Mouse (Mus musculus): ENCODE data around the gene Mlc1.

Mlc1 gene

DNA sequence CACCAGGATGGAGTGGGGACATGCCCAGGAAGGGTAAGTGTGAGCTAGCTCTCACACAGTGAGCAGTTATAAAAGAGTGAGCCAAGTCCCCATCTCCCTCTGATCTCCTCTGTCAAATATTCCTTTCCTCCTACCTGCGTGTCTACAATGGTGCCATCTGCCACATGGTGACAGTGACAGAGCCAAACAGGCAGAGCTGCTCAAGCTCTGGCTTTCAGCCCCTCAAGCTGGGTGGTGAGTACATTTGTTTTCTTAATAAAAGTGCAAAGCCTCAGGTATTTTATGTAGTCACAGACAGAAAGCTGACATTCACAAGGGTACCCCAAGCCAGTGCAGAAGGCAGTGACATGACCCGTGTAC, 41.5 kb downstream of the Mlc1 start:
- DNase-seq (ENCODE audit: low read depth, low spot score), result no peak

DNA sequence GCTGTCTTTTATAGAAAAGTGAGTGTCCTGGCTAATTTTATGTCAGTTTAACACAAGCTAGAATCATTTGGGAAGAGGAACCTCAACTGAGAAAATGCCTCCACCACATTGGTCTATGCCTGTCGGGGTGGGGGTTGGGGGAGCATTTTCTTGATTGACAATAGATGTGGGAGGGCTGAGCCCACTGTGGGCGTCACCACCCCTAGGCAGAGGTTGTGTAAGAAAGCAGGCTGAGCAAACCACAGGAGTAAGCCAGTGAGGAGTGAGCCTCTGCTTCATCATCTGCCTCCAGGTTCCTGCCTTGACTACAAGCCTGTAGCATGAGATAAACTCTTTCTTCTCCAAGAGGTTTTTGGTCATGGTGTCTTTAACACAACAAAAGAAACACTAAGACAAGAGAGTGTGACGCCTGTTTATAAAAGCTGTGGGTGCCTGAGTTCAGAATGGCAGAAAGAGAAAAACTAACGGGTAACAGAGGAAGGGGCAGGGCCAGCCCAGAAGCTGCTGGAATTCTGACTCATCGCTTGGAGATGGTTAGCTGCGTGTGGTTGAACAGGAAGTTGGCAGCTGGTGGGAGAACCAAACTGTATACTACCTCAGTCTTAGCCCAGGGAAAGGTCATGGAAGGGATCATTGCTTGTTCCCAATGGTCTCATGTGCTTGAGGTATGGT, 42.1 kb downstream of the Mlc1 start:
- no peak for DNase-seq (ENCODE audit: low read depth, low spot score)

- no peak for DNase-seq (ENCODE audit: low read depth, low spot score)
These were observed 44.7 kb downstream of the Mlc1 start for GRCm38 (mm10) chr15:88934141-88934540.

- DNase-seq (ENCODE audit: low read depth, low spot score), result no peak
These were observed 46.1 kb downstream of the Mlc1 start for GRCm38 (mm10) chr15:88932667-88933066.

DNA sequence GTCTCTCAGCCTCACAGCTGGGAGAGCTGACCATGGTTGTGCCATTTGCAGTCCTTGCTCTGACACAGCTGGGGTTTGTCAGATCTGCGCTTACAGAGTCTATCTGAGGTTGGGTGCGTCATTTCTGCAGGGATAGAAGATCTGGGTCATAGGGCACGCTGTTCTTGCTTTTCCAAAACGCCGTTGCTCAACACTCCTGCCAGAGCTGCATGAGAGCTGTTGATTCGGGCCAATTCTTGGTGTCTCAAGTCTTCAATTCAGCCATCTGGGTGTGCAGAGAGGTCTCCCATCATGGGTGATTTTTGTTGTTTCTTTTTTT, 56.9 kb downstream of the Mlc1 start:
- DNase-seq (ENCODE audit: low read depth, low spot score), result no peak

DNA sequence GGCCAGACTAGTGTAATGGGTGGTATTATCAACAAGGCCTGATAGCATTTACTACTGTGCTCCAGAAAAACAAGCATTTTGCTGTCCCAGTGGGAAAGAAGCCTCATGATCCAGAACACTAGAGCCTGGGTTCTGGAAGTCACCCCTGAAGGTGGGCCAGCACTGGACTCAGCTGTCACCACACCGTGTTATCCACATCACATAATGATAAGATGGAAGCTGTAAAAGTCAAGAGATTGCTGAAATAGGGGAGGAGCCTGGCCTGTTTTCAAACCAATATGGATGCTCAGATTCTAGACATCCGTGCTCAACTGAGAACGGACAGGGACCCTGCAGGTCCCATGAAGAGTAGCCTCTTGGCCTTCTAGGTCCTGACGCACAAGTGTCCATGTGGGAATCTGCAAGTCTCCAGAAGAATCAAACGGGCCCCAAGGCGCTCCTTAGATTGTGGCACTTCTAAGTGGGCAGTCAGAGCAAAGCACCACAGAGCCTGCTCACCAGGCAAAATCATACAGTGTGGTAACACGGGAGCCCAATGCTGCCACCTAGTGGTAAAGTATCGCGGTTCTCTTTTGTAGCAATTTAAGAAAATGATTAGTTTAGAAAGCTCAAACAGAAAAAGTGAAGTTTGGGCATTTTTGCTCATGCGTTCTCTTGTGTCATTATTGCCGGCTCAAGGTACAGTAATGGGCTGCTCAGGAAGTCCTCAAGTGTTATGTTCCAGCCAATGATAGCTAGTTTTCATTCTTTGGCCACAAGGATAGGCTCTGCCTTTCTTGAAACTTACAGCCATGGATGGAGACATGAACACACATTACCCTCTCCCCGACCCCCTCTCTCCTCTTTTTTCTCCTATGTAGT, 57.4 kb downstream of the Mlc1 start:
- peak; percentile 70 for DNase-seq (ENCODE audit: low read depth, low spot score)

DNA sequence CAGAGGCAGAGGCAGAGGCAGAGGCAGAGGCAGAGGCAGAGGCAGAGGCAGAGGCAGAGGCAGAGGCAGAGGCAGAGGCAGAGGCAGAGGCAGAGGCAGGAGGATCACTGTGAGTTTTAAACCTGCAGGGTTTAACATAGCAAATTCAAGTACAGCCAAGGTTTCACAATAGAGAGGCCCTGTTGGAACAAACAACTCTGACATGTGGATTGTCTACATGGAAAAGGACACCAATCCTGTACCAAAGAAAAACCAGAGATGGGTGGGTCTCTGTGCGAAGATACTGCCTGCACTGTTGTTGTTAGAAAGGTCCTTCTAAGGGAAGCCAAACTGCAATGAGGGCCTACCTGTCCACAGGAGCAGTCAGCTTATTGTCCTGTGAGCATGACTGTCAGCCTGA, 58.7 kb downstream of the Mlc1 start:
- DNase-seq (ENCODE audit: low read depth, low spot score), result no peak

DNA sequence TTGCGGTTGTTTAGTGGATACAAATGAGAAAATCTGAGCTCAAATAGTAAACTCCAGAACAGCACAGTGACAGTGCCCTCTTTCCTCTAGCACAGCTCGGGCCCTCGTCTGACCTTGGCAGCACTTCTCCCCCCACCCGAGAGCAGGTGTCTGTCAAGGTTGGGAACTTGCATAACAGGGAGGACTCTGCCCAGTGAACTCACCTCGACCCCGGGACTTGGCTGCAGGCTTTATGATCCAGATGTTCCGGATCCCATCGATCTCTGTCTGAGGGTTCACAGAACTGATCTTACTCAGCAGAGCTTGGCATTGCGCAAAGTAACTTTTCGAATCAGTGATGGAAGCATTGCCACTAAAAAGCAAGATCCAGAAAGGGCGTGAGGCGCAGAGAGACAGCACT, 59.5 kb downstream of the Mlc1 start:
- DNase-seq (ENCODE audit: low read depth, low spot score), result no peak

DNA sequence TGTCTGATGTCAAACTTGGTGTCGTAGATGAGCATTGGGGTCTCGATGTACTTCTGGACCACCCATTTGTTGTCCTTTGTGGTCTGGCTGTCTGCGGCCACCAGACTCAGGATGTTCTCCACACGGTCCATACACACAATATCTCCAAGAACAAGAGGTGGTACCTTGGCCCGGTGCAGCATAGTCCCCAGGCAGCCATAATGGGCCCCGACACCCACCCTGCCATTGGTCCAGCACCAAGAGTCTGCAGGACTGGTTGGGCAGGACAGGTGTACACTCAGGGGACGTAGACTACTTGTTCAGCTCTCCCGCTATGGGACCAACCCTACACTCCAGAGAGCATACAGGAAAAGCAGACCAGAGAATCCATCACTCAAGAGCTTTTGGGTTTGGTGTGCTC, 61.7 kb downstream of the Mlc1 start:
- no peak for DNase-seq (ENCODE audit: low read depth, low spot score)

- DNase-seq (ENCODE audit: low read depth, low spot score), result no peak
These were observed 62.4 kb downstream of the Mlc1 start for GRCm38 (mm10) chr15:88916366-88916765.

DNA sequence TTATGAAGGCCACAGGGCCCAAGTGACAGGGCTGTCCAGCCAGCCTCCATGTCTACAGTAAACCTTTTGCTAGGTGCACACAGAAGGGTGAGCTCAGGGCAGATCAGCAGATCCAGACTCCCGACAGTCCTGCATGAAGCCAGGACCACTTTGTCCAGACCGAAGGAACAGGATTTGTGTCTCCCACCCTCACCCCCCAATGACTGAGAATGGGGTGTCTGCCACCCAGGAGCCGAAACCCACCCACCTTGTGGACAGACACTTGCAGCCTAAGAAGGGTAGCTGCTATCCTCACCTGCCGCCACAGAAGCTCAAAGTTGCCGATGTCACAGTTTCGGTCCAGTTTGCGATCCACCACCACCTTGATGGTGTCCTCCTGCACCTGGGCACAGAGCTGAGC, 63.8 kb downstream of the Mlc1 start:
- no peak for DNase-seq (ENCODE audit: low read depth, low spot score)

DNA sequence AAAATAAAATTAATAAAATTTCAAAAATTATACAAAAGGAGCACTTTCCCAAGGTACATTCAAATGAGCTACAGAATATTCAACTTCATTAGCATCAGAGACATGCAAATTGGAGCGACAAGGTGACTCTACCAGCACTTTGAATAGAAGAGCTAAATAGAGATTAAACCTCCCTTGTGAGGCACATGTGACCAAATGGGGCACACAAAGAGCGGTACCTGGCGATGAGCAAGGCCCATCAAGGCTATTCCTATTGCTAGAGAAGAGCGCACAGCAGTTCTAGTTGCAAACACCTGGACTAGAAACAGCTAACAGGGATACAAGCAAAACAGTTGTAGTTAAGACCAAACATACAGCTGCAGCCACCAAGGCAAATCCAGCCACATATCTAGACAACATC, 72.5 kb downstream of the Mlc1 start:
- DNase-seq (ENCODE audit: low read depth, low spot score), result no peak
